Mouse (Mus musculus): Measurements from ENCODE around the gene Ofd1. TPM values are rescaled to one million over a fixed set of nuclear protein-coding genes. Genes with fewer than 3 reads are reported as not detected.

Ofd1 gene
- polyA plus RNA-seq, 1 experiment from 2014 or later = 5.8 TPM

DNA sequence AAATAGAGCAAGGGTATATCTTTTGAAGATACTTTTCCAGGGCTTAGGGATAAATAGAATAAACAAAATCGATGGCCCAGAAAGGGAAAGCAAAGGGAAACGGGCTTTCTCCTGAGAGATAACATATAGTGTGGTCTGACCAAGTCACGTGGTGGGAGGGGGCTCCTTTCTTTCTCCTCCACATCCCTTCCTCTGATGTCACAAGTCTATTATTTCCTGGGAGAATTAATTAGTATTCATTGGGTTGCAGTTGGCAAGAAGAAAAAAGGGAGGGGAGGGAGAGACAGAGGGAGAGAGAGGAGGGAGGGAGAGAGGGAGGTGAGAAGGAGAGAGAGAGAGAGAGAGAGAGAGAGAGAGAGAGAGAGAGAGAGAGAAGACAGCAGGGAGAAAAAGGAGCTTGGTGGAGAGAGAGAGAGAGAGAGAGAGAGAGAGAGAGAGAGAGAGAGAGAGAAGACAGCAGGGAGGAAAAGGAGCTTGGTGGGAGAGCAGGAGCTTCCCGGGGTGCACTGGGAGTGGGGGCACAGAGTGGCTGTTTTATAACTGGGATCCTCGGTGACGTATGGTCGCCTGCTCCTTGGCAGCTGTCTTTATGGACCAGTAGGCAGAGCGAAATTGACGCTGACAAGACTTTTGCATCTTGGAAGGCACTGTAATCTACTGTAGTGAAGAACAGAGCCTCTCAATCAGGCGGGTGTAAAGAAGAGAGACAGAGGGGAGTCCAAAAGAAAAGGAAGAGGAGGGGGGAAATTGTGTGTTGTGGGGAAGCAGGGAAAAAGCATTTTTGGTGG is 96.1 kb downstream of the Ofd1 start:
- peak overlapping the region; percentile 51 for H3K4me2 ChIP-seq (ENCODE audit: low read length)
- no peaks in the 10 kb centered on the region for H3K9me3 ChIP-seq (ENCODE audit: control insufficient read depth, low read length)
- no peak for ATAC-seq (ENCODE audit: insufficient number of reproducible peaks, insufficient read depth, low FRiP score, low read depth)
- 30% methylated on average over 10 of the region's 10 CpGs for WGBS
- H3K27me3 ChIP-seq (ENCODE audit: control insufficient read depth, insufficient read depth, low read length) = no peaks in the 10 kb centered on the region
- peak overlapping the region; percentile 18 to 23; a peak in 2 of 4 replicates for H3K4me3 ChIP-seq (ENCODE audit: control insufficient read depth in 1 of 2, insufficient read depth in 1 of 2, low read depth in 1 of 2, low read length in 2 of 2)
- no peaks in the 10 kb centered on the region for H3K4me1 ChIP-seq (ENCODE audit: control insufficient read depth in 2 of 2, insufficient read depth in 2 of 2, low read length in 2 of 2)
- no peaks in the 10 kb centered on the region for H3K36me3 ChIP-seq (ENCODE audit: control insufficient read depth, insufficient read depth, low read length)
- no peak overlapping the region for H3K9ac ChIP-seq (ENCODE audit: low read length)
- H3K27ac ChIP-seq (replicated peaks in 1 of 2; ENCODE audit: control insufficient read depth in 1 of 2, insufficient read depth in 1 of 2, low read depth in 2 of 2, low read length in 2 of 2) = no peak overlapping the region

DNA sequence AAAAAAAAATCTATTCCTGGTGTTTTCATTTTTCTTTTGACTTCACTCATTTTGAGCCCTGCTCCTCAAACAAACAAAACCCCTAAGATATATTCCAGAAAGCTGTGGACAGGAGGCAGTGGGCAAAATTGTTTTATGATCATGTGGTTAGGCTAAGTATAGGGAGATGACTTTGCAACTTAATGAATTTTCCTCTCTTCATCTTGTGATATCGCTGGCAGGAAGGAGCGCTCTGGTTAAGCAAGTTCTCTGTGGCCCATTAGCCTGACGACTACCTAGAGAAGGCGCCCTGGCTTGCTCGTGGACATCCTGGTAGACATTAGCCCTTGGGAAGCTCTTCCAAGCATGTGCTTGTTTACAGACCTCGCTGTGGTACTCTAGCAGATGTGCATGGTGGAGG is 98.7 kb downstream of the Ofd1 start:
- ATAC-seq (ENCODE audit: insufficient number of reproducible peaks, insufficient read depth, low FRiP score, low read depth) = no peak
- no peaks in the 10 kb centered on the region for H3K36me3 ChIP-seq (ENCODE audit: control insufficient read depth, insufficient read depth, low read length)
- no peaks in the 10 kb centered on the region for H3K4me1 ChIP-seq (ENCODE audit: control insufficient read depth in 2 of 2, insufficient read depth in 2 of 2, low read length in 2 of 2)
- no peak overlapping the region for H3K9ac ChIP-seq (ENCODE audit: low read length)
- no peaks in the 10 kb centered on the region for H3K9me3 ChIP-seq (ENCODE audit: control insufficient read depth, low read length)
- H3K4me3 ChIP-seq (ENCODE audit: control insufficient read depth in 1 of 2, insufficient read depth in 1 of 2, low read depth in 1 of 2, low read length in 2 of 2) = no peak overlapping the region
- H3K27ac ChIP-seq (replicated peaks in 1 of 2; ENCODE audit: control insufficient read depth in 1 of 2, insufficient read depth in 1 of 2, low read depth in 2 of 2, low read length in 2 of 2) = no peak overlapping the region
- H3K4me2 ChIP-seq (ENCODE audit: low read length) = no peak overlapping the region
- no peaks in the 10 kb centered on the region for H3K27me3 ChIP-seq (ENCODE audit: control insufficient read depth, insufficient read depth, low read length)
- 75% methylated on average over 6 of the region's 6 CpGs for WGBS

Other genes with a start within 250 kb of the Ofd1 start
- 5.2 and 6.0 TPM in 2 replicates for gene Gpm6b, start 201.8 kb downstream of the Ofd1 start, polyA plus RNA-seq (2014; fragmentation: Nextera tagmentation; extraction: Ambion mirVana)
- gene Trappc2, start 130 bp downstream of the Ofd1 start, polyA plus RNA-seq (2014; fragmentation: Nextera tagmentation; extraction: Ambion mirVana) = 39.7 and 43.3 TPM in 2 replicates
- 34.3 and 36.4 TPM in 2 replicates for gene Rab9, start 39.2 kb upstream of the Ofd1 start, polyA plus RNA-seq (2014; fragmentation: Nextera tagmentation; extraction: Ambion mirVana)
- 6.2 and 6.6 TPM in 2 replicates for gene Tceanc, start 77.9 kb upstream of the Ofd1 start, polyA plus RNA-seq (2014; fragmentation: Nextera tagmentation; extraction: Ambion mirVana)
- 5.3 and 6.1 TPM in 2 replicates for gene Egfl6, start 145.0 kb upstream of the Ofd1 start, polyA plus RNA-seq (2014; fragmentation: Nextera tagmentation; extraction: Ambion mirVana)